Mouse (Mus musculus): ENCODE results near the gene Mrps26. TPM values are rescaled to one million over a fixed set of nuclear protein-coding genes. Genes with fewer than 3 reads are reported as not detected.
"Not testable (repeated sequence)": the region's sequence is repeated elsewhere in the genome, so short reads cannot be mapped to it uniquely, and the experiment has no call there.

Gene Mrps26
- total RNA-seq, 1 experiment from 2014 or later: 64.5 TPM

DNA sequence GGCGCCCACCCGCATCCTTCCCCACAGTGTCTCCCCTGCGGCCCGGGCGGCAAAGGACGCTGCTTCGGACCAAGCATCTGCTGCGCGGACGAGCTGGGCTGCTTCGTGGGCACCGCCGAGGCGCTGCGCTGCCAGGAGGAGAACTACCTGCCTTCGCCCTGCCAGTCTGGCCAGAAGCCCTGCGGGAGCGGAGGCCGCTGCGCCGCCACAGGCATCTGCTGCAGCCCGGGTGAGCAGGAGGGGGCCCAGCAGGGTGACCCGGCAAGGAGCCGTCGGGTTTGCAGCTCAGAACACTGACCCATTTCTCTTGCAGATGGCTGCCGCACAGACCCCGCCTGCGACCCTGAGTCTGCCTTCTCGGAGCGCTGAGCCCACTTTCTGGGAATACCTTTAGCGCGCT lies 13.0 kb downstream of the Mrps26 start:
- DNase-seq: not testable (repeated sequence)

DNA sequence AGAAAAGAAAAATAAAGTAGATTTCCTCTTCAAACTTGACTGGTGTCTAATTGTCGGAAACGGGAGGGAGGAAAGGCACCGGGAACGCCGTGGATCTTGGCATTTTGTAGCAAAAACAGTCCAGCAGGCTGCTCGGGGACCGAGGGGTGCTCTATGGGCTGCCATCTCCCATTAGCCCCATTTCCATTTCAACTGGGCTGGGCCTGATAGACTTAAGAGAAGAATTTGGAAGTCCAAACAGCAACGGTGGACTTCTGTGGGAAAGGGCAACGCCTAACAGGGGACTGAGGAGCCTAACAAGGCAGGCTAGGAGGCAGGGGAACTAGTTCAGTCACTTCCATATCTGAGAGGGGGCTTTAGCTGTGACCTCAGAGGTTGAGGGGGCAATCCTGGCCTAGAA lies 13.5 kb downstream of the Mrps26 start:
- DNase-seq: no peak

DNA sequence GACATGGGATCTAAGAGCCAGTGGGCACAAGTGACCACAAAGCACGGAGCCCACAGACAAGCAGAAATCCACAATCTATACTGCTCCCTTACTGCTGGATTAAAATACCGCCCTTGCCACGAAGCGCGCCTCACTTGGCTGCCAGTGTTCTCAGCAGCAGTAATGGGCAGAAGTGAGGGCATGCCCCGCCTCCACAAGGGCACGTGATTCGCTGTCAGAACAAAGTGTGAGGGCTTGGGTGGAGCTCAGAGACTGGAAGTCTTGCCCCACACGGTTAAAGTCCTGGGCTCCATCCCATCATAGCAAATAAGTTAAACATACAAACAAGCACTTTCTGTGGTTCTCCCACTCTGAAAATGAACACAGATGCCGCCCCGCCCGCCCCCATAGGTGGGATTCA lies 14.1 kb downstream of the Mrps26 start:
- DNase-seq: peak; percentile 43

DNA sequence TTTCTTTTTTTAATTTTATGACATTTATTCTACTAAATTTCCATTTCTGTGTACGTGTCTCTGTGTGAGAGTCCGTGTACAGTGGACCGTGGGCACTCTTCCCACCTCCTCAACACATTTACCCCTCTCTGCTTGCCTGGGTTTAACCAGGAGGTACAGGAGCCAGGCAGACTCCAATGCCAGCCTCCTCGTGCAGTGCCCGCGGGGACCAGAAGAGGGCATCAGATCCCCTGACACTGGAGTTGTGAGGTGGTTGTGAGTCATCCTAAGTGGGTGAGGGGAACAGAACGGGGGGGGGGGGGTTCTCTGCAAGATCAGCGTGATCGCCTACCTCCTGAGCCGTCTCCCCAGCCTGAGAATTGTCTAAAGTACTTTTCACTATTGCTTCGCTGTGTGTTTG lies 14.6 kb downstream of the Mrps26 start:
- DNase-seq: peak; percentile 80

DNA sequence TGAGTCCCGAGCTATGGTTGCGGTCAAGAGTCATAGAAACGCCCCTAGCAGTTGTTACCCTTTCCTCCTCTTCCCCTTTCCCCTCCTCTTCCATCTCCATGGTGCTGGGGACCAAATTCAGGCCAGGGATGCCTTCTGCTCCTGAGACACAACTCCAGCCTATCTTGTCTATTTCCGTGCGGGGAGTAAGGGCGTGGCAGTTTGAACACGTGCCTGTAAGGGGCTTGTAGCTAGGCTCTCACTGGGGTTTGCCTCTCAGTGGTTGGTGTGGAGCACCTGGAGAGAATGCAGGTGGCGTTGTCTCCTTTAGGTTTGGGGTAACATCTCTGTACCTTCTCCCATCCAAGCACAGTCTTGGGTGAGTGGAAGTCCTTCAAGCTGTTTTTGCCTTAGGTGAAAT lies 16.2 kb downstream of the Mrps26 start:
- no peak for DNase-seq

DNA sequence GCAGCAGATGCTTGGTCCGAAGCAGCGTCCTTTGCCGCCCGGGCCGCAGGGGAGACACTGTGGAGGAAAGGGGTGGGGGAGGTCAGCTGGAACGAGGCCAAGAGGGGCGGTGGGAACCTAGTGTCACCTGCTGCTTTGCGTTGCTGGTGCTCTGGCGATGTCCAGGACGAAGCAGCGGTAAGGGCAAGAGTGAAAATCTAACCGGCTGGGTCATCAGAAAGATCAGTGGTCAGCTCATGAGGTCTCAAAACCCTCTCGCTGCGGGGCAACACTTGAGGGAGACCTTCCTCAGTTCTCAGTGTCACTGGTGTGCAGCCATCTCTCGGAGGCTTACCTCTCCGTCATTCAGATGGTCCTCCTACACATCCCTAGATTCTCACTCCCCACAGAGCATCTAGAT lies 17.7 kb downstream of the Mrps26 start:
- no peak for DNase-seq

DNA sequence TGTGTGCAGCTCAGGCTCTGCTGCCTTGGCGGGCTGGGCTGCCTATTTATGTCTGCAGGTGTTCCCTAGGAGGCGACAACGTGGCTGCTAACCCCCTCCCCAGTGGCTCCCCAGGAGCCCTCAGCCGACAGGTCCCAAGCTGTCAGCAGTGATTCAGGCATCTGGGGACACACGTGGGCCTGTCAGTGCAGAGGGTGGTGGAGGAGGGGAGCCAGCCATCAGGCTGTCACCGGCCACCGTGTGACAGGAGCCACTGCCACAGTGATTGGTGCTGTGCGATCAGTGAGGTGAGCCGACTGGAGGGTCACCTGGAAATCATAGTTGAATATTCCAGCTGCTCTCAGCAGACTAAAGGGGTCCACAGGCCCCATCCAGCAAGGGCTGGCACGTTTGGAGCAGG lies 19.0 kb downstream of the Mrps26 start, which contains the start of gene Avp:
Gene Avp (minus strand): TSS at position 3 of the 400 bp plus-strand sequence.
- no peak for DNase-seq

DNA sequence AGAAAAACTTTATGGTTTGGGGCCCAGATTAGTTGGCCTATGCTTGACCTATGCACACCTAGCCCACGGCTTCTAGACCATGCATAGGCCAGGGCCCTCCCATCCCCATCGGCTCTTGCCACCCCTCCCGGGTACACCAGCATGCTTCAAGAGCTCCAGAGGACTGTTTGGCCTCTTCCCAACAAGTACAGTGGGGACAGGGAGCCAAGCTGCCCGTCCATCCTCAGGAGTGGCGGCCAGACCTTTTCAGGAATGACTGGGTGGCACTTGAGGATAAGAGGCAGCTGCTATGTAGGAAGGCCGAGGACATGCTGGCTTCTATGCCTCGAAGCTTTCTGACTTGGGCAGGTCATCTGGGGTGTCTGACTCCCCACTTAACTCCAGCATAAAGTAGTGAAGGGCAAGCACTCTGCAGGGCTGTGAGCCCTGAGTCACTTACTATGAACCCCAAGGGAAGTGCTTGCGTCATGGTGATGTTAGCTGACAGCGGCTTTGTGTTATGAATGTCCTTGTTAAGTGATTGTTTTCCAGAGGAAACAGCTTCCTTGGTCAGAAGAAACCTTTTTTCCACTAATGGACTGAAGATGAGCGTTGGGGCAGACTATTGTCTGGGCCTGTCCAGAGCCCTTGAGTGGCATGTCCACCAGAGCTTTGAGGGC lies 20.5 kb downstream of the Mrps26 start:
- DNase-seq: no peak

DNA sequence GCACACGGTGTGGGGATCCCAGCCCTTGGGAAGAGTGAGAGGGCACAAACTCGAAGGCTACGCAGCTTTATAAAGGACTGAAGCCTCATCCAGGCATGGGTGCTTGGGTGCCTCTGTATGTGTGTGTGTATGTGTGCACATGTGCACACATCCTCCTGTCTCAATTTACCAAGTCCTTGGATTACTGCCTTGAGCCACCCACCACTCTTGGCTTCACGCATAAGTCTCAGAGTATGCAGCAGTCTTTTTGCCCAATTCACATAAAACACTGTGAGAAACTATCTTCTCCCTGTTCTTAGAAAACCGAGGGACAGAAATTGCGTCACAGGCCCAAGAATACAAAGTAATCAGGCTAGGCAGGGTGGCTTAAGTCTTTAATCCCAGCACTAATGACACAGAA lies 22.5 kb downstream of the Mrps26 start:
- DNase-seq: no peak

DNA sequence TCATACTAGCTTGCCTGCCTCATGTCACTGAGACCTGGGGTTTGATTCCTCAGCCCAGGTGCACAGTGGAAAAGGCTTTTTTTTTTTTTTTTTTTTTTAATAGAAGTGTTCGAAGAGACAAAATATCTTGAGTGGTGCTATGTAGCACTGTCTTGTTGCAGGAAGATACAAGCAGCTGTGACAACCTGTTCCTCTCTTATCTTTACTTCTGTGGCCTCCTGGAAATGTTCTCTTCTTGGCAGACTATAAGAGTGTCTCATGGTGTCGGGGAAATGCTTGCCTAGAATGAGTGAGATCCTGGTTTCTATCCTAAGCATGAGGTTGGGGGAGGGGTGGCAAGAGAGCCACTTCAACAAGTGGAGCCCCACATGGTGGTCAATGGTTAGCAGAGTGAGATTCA lies 24.8 kb downstream of the Mrps26 start:
- DNase-seq: no peak

DNA sequence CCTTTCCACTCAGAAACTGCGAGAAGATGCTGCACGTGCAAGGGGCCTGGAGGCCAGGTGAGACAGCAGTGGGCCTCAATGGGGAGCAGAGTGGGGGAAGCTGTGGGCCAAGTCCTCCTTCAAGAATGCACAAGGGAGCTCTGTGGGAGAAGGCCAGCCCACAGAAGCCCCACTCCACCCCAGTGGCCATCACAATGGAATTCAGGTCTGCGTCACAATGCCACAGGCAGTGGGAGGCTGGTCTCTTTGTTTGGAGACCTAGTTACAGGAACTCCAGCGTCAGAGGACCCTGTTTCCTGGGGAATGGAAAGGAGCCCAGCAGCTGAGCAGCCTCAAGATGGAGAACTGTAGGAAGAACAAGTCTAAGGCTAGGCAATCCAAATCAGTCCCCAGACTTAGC lies 25.6 kb downstream of the Mrps26 start:
- no peak for DNase-seq

DNA sequence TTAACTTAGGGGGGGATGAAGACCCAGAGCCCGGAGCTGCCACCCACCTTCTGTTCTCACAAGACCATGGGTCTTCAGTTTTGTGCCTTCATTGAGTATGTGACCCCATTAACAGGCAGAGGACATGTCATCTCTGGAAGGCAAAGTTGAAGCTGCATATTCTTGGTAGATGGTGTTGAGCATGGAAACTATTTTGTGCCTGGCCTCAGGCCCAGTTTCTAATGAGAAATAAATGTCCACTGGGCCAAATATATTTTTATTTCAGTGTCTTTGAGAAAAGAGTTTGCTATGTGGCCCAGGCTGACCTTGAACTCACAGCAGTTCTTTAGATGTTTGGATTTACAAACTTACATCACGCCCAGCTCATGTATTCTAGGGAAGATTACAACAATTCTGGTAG lies 26.2 kb downstream of the Mrps26 start:
- no peak for DNase-seq

DNA sequence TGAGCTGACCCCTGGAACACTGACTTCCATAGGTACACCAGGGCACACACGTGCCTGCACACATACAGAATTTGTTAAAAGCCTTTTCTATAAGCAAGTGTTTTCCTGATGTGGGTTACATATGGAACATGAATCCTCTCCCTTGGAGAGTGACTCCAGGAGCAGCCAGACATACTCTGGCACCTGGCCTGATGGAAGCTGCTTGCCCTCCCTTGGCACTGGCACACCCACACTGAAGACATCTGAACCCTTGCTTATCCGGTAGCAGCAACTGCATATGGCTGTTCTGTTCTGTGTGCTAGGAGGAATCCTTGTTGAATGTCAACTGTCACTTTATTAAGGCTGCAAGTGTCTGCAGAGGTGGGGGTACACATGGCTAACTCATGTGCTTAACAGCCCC lies 27.5 kb downstream of the Mrps26 start:
- DNase-seq: no peak

DNA sequence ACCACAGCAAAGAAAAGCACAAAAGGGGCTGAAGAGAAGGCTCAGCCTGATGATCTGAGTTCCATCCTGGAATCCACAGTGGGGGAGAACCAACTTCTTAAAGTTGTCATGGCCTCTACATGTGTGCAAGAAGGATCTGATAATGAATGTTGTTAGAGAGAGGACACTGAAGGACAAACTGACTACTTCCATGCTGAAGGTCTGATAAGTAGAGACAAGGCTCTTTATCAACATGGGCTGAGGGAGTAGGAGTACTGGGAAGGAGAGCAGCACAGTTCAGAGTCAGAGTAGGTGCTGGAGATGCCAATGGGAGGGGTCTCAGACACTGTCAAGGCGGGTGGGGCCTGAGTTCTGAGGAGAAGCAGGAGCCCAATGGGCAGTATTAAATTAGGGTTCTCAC lies 32.1 kb downstream of the Mrps26 start:
- DNase-seq: no peak

DNA sequence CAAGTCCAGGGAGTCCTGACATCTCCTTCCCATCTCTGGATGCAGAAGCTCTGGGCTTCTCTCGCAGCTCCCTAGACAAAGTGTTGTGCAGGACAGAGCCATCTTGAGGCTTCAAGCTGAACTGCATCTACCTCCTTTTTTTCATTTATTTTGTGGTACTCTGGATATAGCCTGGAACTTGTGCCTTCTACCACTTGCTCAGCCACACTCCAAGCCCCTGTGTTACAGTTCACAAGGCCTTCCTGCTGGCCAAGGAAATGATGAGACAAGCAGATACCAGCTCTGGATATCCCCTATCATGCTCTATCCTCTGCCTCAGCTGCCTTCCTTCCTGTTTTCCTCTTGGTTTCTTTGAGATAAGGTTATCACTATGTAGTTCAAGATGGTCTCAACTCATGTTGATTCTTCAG lies 34.1 kb downstream of the Mrps26 start:
- no peak for DNase-seq

DNA sequence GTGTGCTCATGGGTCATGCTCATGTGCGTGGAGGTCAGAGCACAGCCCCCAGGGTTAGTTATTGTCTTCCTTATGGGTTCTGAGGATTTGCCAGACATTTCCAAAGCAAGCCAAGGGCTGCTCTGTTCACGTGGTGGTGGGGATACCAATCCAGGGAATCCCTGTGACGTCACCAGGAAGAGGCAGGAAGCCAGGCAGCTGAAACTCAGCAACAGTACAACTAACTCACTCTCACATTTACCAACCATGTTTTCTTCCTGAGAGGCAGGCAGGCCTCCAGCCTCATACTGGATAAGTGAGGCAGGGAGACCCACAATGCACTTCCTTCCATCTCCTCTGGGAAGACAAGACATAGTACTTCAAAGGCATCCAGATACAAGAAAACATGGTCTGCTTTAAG lies 34.9 kb downstream of the Mrps26 start:
- DNase-seq: no peak

DNA sequence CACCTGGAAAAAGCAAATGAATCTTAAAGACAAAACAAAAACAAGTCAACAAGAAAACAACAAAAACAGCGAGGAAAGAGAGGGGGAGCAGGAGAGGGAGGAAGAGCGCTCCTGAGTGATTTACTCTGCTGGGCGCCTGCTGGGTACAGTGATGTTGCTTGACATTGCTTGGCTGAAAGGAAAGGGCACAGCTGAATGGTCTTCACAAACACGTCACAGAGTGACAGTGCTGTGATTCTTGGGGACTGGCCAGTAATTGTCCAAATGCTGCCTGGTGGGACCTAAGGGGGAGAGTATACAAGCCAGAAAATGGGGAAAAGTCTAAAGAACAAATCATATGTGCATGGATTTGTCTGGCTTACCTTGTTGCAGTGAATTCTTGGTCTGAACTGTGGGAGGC lies 38.7 kb downstream of the Mrps26 start:
- DNase-seq: no peak

DNA sequence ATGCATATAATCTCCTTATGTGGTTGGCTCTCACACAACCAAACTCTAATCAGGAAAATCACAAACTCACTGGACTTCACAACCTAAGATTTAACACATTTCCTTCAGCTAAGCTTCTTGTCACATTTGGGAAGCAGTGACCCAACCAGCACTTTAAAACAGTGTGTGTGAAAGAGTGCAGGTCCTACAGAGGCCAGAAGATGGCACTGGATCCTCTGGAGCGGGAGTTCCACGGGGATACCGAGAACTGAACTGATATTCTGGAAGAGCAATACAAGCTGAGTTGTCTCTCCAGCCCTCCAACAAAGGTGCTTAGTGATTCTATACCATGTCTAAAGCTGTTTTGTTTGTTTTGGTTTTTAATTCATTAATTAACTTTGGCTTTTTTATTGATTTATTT lies 49.5 kb downstream of the Mrps26 start:
- no peak for DNase-seq

Small RNA genes lying within 50 kb of the gene (microRNA-seq; reads per million reads assigned to microRNA genes)
- 0 reads per million in 2 experiments for gene Gm23876

Other genes with a start within 250 kb of the Mrps26 start
- 3.5 and 4.2 TPM in 2 replicates for gene Cpxm1, start 166.2 kb upstream of the Mrps26 start, total RNA-seq (2021)
- gene Gm28372, start 158.5 kb upstream of the Mrps26 start, total RNA-seq (2021): not detected in 2 replicates
- not detected in 2 replicates for gene 1700020A23Rik, start 158.5 kb upstream of the Mrps26 start, total RNA-seq (2021)
- gene Tmem239, start 157.3 kb upstream of the Mrps26 start, total RNA-seq (2021): not detected in 2 replicates
- gene Vps16, start 139.4 kb upstream of the Mrps26 start, total RNA-seq (2021): 80.9 and 81.9 TPM in 2 replicates
- 18.9 and 19.9 TPM in 2 replicates for gene Pced1a, start 139.0 kb upstream of the Mrps26 start, total RNA-seq (2021)
- 115 and 144 TPM in 2 replicates for gene Ptpra, start 113.5 kb upstream of the Mrps26 start, total RNA-seq (2021)
- not detected in 2 replicates for gene Oxt, start 12.4 kb downstream of the Mrps26 start, total RNA-seq (2021)
- not detected in 2 replicates for gene Avp, start 18.8 kb downstream of the Mrps26 start, total RNA-seq (2021)
- gene Fastkd5, start 66.3 kb downstream of the Mrps26 start, total RNA-seq (2021): 8.9 and 14.0 TPM in 2 replicates
- gene Ubox5, start 66.3 kb downstream of the Mrps26 start, total RNA-seq (2021): 7.5 and 7.9 TPM in 2 replicates
- 16.8 and 19.5 TPM in 2 replicates for gene Lzts3, start 79.1 kb downstream of the Mrps26 start, total RNA-seq (2021)
- gene Ddrgk1, start 100.9 kb downstream of the Mrps26 start, total RNA-seq (2021): 226 and 231 TPM in 2 replicates
- gene Itpa, start 103.9 kb downstream of the Mrps26 start, total RNA-seq (2021): 23.8 and 28.0 TPM in 2 replicates
- 2.0 and 2.1 TPM in 2 replicates for gene Slc4a11, start 133.8 kb downstream of the Mrps26 start, total RNA-seq (2021)